Mouse (Mus musculus) kidney, adult 9 months (tissue): Measurements from ENCODE around the gene Plxna2.

Experiments used
- DNase-seq: peaks from one replicate; pipeline ENCODE4 v3.0.0; 2022

The Plxna2 gene

DNA sequence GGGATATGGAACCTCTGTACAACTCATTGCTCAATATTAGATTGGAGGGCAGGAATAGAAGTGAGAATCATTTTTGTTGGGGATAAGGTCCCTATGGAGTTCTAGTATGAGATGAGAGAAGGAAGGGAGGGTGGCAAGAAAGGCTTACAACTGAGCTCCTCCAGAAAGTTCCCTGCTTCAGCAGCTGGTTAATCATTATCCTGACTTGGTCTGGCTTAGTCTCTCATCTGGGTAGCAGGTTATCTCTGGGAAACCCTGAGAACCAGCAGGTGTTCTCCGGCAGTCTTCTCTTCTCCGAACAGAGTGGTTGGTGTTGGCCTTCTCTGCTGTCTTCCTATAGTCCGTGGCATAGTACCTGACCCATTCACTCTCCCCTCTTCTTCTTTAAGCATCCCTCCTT lies 5.6 kb downstream of the Plxna2 start:
- DNase-seq = peak; percentile 68

DNA sequence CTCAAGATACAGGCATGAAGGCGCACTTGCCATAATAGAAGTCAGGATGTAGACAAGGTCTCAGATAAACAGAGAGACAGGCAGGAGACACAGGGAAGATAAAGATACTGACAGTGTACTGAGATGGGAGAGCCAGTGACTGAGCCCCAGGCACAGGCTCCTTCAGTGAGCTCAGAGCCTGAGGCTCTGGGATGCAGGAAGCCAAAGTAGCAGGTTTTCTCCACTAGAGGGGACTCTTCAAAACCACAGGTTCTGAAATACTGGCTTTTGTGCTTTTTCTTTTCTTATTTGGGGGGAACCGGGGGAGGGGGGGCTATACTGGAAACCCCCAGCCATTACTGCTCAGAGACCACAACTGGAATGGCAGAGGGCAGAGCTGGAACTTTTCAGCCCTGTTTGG lies 6.4 kb downstream of the Plxna2 start:
- no peak for DNase-seq

DNA sequence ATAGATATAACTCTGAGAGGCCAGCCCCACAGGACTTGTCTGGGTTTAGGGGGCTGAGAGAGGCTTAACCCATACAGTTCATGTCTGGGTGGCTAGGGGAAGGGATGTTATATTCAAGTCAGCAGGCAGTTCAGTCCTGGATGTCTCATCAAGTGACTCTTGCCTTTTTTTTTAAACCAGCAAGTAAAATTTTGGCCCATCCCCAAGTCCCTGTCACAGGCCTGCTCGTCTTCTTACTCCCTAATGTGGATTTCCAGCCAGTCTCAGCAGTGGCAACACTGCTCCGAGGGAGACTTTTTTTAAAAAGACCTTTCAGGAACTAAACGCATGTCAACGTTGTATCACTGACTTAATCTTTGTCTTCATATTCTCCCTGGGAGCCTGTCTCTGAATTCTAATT lies 7.0 kb downstream of the Plxna2 start:
- DNase-seq = no peak

DNA sequence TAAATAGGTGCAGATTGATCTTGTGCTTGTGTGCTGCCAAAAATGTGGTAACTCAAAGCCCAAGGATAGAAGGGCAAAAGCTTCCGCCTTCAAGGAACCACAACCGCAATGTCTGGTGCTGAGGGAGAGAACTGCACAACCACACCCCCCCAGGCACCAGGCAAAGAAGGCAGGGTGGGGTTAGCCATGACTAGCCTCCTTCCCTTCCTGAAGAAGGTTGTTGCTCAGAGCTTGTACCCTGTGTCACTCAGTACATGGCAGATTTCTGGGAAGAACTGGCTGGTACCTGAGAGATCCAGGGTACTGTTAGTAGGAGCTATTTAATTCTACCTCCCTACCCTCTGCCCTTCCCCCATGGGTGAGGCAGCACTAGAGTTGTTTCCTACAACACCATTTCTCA lies 8.1 kb downstream of the Plxna2 start:
- peak; percentile 50 for DNase-seq

DNA sequence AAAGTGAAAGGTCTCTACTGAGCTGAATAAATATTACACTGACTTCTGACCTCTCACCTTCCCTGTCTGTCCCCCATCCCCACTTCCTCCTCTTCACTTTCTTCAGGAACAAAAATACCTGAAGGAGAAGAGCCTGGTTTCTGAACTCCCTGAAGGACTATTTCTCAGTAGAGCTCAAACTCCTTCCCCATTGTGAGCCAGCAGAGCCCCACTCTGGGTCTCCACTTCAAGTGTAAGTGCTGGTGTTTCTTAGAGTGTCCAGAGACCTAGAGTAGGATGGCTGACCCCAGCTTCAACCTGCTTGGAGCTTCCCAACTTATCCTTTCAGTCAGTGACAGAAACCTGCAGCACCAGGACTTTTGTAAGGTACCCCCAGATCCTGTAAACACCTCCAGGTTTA lies 9.3 kb downstream of the Plxna2 start:
- no peak for DNase-seq

DNA sequence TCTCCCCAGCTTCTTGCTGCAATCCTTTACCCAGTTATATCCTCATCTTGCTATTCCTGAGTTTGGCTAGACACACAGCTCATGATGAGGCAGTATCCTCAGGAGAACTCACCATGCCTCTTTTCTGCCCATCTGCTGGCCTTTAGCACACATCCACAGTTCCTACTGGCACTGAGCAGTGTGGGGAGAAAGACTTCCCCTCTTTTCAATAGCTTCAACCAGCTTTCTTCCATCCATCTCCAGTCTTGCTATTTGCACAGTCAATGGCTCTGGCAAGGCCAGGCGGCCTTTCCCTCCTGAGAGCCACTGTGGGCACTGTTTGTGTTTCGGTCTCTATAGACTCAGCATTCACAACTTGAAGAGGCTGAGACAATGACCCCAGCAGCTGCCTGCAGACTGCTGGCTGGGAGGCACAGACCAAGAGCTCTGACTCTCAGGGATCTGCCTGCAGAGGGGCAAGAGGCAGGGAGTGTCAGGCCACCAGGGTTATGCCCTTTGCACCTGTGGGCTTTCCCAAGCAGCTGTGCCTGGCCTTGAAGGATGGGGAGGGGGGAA lies 11.2 kb downstream of the Plxna2 start:
- no peak for DNase-seq

DNA sequence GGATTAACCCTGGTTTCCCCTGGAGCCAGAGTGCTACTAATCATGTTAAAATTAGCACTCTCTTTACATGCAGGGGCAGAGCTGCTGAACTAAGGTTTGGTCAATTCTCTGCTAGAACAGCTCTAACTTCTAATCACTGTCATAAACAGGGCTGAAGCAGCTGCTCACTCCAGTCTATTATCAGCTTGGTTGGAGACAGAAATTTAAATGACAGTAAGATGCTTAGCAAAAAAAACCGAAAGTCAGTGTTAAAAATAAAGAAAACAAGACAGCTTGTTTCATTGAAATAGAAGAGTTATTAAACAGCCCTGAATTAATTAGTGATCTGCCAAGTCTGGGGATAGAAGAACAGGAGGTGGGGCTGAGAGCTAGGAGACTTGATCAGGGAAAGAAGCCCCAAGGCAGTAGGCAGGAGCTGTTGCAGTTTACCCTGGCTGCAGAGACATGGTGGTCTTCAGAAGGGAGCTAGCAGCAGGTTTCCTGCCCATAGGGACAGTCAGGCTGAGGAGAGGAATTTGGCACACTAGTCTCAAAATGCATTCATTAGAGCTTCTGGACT lies 12.6 kb downstream of the Plxna2 start:
- no peak for DNase-seq

DNA sequence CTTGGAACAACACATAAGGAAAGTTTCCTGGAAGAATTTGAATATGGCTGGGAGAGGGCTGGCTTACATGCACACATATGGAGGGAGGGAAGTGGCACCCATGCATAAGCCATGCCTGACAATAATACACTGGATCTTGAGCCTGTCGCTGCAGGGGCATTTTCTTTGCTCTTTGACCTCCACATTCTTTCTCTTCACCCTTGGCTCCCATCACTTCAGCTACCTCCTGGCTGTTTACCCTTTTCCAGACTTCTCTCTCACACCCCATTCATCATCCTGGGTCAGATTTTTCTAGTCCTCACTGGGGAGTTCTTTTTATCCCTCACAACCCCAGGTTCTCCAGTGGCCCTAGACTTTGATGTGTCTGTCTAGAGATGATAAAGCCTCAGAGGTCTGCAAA lies 13.6 kb downstream of the Plxna2 start:
- DNase-seq = no peak

DNA sequence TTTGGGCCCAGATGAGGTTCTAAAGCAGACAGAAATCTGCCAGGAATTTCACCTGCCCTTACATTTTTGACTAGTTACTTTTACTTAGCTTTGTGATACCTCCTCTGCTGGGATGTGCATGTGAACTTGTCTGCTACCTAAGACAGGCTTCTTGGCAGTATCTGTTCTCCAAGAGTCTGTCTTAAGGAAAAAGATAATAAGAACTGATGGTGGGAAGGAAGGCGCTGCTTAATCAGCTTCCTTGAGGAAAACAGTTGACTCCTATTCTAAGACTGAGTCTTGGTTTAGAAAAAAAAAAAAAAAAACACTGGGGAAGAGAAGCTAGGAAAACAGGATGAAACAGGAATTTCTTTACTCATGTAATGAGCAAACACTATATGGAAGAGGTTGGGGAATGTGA lies 14.0 kb downstream of the Plxna2 start:
- DNase-seq = no peak

DNA sequence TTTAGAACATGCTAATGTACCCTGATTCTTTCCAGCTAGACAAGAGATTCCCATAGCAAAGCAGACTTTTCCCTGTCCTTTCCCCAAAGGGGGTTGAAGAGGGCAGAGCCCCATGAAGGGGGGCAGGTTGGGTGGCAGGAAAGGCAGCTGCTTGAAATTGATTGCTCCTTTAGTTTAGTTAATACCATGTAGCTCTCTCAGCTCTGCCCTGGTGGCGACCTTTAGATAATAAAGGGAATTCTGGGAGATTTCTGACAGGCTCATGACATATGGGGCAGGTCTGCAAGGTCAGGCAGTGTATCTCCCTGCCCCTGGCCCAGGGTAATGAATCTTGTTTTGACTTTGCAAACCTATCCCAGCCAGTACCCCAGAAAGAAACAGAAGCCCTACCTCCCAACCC lies 17.4 kb downstream of the Plxna2 start:
- no peak for DNase-seq

DNA sequence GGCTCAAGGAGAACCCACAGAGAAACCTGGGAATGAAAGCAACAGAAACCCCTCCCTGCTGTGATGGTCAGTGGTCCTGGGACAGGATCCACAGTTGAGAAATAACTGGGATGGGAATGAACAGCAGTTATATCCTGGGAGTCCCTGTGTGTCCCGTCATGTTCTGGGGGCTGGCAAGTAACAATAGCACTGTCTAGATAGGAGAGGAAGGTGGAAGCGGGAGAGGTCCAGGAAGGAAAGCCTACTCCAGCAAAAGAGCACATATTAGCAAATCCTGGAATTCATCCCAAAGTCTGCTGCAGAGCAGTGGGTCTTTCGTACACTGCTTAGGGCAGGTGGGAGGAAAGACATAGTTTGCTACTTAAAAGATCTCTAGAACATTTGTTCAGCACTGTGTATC lies 17.9 kb downstream of the Plxna2 start:
- DNase-seq = no peak

DNA sequence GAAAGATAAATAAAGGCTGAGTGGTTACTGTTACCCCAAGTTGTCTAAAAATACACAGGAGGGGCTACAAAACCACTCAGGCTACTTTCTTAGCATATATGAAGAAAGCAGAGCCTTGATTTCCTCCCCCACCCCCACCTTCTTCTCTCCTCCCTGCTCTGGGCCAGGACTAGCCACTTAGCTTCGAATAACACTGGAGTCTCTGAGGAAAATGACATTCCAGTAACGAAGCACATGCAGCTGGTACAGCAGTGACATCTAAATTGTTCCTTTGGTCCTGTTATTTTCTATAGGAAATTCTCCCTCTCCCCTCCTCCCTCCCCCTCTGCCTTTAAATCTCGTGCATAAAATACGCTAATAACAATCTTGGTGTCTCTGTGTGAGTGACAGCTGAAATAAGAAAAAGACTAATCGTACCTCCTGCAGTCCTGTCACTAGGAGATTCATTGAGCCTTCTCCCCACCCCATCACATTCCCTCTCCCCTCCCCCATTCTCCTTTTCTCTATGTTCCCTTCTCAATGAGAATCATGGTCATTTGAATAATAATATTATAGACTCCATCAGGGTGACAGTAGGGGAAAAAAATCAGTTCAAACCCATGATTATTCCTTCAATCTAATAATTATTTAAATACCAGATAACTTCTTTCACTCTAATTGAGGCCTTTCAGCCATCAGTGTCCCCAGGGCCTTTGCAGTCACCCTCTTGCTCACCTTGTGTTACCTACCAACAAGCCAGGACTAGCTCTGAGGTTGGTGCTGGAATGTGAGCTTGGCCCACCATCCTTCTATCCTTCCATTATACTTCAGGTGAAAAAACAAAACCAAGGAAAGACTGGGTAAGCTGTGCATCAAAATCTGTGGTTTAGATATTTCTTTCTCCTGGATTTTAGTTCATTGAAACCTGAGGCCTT lies 19.6 kb downstream of the Plxna2 start:
- no peak for DNase-seq

DNA sequence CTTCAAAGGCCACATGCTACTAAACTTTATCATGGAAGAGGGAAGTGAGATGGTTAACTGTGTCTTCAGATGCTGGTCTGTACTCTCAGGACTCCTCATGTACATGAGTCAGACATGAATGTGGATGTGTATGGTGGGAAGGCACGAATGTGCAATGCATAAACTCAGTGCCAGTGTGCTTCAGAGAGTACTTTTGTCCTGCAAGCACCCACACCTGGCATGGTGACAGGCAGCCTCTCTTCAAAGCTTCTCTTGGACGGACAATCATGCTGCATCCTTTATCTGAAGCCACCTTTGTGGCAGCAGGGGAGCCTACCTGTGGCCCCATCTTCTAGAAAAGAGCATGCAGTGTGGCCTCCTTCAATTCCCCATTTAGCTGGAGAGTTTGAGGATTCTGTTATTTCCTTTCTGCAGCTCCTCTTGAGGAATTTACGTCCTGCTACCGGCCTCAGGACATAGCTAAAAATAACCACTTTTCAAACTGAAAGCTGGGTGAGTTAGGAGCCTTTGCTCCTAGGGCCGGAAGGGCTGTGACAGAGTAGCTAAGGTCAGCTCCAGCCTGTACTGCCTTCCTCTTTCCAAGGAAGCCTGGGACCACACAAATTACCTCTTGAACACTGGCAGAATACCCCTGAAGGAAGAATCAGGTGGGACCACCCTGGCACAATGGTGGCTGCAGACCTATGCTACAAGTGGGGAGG lies 23.7 kb downstream of the Plxna2 start:
- peak; percentile 67 for DNase-seq

DNA sequence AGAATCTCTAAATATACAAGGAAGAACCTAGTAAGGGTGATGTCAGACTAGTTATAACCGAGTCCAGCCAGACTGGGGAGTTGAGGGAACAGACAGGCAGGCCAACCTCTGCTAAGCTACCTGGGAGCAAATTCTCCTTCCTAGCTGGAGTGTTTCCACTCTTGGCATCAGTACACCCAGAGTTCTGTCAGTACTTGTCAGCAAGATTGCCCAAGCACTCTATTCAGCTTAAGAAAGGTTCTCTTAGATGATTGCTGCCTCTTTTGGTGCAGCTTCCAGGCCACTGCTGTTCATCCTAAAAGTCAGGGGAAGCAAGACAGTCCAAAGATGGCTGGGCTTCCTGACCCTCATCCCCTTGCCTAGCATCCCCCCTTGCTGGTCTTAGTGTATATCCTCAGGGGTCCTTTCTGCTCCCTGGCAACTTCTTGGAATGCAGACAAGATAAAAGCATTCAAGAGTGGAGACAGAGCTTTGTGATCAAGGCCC lies 24.3 kb downstream of the Plxna2 start:
- no peak for DNase-seq

DNA sequence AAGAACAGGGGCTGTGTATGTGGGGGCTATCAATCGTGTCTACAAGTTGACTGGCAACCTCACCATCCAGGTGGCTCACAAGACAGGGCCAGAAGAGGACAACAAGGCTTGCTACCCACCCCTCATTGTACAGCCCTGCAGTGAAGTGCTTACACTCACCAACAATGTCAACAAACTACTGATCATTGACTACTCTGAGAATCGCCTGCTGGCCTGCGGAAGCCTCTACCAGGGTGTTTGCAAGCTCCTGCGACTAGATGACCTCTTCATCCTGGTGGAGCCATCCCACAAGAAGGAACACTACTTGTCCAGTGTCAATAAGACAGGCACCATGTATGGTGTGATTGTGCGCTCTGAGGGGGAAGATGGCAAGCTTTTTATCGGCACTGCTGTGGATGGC lies 25.9 kb downstream of the Plxna2 start:
- no peak for DNase-seq

DNA sequence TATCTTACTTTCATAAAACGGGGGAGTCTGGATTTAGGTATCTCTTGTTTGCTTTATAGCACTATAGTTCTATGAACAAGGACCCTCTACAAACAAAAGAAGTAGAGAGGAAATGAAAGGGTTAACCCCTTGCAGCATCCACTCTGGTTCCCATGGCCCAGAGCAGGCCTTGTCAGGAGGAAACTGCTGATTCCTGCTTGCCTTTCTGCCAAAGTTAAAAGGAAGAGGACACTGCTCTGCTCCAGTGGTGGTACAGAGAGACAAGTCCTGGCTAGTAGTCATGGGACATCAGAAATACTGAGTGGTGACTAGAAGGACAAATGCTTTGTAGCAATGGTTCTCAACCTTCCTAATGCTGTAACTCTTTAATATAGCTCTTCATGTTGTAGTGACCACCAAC lies 27.9 kb downstream of the Plxna2 start:
- peak; percentile 42 for DNase-seq

DNA sequence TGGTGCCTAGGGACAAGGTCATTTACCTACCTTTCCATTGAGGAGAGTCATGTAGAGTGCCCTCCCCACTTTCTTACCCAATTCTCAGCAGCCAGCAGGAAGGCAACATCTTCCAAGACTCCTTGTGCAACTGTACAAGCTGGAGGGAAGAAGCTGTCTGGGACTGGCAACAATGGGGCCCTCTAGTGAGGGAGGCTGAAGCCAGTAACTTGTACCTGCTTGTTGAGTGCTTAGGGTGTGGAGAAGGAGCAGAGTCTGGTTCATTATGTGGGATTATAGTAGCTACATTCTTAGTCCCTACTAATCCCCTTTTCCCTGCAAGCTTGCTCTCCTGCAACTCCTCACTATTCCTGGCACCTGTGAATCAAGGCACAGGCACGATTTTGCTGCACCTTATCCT lies 32.1 kb downstream of the Plxna2 start:
- no peak for DNase-seq

DNA sequence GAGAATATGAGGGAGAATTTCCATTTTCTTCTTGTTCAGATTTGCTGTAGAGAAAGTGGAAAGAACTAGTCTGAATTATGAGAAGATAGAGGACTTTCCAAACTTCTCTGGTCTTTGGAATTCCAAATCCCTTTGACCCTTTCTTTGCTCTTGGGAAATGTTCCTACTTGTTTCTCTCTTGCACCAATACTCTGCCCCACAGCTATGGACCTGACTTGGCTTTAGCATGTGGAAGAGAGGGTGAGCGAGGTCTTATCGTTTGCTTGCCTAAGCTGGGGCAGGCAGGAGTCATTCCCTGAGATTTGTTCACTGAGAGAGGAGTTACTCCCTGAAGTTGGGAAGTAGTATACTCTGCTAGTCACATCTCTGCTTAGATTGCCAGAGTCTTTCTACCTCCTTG lies 32.5 kb downstream of the Plxna2 start:
- no peak for DNase-seq

DNA sequence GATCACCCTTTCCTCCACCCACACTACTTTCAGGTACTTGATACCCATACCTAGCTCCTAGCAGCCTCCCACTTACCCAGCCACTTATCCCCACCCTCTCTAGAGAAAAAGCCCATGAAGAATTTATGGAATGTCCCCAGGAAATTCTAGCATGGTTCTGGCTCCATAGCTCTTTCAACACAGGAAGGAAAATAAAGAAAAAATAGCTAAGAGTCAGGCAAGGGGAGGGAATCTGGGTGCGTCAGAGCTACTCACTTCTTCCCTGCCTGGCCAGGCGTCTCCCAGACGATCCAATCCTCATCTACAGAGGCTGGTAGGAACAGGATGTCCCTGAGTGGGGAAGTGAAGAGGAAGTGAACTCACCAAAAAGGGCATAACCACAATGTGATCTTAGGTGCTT lies 34.0 kb downstream of the Plxna2 start:
- peak; percentile 72 for DNase-seq

DNA sequence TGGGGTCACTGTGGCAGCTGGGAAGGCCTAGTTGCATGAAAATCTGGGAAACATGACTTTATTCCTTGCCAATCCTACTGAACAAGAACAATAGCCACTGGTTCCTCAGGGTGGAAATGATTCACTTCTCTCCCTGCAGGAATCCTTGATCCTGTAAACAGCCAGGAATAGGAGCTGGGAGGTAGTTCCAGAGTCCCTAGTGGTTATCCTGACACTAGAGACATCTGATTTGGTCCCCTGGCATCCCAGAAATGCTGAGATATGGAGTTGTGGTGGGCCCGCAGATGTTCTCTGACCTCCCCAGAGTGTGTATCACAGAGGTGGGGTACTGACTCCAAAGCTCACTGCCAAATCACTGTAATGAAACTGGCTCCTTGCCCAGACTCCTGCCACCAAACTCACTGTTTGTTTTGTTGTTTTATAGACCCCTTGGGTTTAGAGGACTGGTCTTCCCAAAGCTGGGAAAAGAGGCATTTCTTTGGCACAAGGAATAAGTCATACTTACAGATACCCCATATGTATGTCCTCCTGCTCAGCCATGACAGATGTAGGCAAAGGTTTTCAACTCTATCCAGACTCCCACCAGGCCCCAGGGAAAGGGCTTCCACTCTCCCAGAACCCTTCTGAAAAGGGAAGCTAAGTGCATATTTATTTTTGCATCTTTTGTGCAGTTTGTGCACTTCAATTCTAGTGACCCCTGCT lies 40.6 kb downstream of the Plxna2 start:
- peak; percentile 56 for DNase-seq

DNA sequence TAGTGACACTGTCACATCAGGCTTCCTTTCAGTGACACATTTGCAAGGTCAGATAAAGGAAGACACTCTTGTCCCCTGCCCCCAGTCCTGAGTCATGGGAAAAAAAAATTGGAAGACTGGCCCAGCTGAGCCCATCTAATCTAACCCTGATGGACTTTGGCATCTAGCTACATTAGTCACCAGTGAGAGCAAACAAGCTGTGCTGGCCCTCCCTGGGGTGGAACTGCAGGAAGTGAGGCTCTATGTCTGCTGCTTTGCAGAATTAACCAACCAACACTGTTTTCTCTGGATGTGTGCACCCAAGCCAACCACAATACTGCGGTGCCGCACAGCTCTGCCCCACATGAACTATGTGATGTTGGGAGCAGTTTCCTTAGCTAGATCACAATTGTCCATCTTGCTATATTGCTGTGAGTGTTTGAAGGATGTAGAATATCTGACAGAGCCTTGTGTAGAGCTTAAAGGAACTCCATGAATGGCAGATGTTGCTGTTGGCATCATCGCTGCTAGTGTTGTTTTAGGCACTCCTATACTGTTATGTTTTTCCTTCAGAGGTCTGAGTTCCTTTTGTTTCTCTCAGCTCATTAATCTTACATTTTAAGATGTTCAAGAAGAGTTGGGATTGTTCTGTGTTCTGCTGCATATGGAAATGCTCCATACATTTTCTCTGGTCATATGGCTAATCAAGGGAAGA lies 42.6 kb downstream of the Plxna2 start:
- peak; percentile 83 for DNase-seq

DNA sequence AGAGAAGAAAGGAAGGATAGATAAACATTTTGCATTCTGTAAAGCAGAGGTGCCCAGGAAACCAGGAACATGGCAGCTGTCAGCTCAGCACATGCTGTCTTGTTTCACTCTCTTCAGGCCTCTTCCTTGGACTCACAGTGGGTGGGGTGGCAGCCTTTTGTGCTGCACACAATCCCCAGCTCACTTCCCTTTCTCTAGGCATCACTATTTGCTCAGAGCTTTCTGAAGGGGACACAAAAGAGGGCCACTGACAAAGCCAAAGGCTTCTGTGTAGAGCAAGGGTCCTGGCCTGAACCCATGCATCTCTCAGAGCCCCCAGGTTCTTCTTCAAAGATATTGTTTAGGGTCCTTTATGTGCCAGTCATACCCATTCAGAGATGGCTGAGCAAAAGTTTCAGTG lies 45.0 kb downstream of the Plxna2 start:
- no peak for DNase-seq
